Mouse (Mus musculus) liver, embryonic 14.5 days (tissue): ENCODE measurements around the gene Pnpla2. TPM values are rescaled to one million over a fixed set of nuclear protein-coding genes. Genes with fewer than 3 reads are reported as not detected.

Experiments used
- ATAC-seq: fragments of 200-750 bp; cut with Nextera tagmentation; 2 replicates; pipeline ENCODE4 v1.8.0; 2017; ENCODE audit warnings: moderate number of reproducible peaks, mild to moderate bottlenecking, moderate library complexity; ENCODE audit not compliant: insufficient read depth
- DNase-seq, 3 experiments: peaks; one replicate each; pipeline ENCODE4 v3.0.0-alpha.2; 2012 to 2013; ENCODE audit warnings: low read depth in 3 of 3, low spot score in 3 of 3
- H3K27ac ChIP-seq: fragments of 300-500 bp; sonication (generic); 2 replicates; pipeline ENCODE4 v1.5.1; 2014; ENCODE audit warnings: moderate library complexity, mild to moderate bottlenecking, control low read depth, inconsistent platforms
- H3K27me3 ChIP-seq: fragments of 300-500 bp; sonication (generic); 2 replicates; pipeline ENCODE4 v1.6.1; 2014; ENCODE audit warnings: mild to moderate bottlenecking, low read length, moderate library complexity; ENCODE audit not compliant: control insufficient read depth, insufficient read depth
- H3K36me3 ChIP-seq: fragments of 300-500 bp; sonication (generic); replicated peaks from 2 replicates; pipeline ENCODE4 v1.6.1; 2014; ENCODE audit warnings: low read depth; ENCODE audit not compliant: control insufficient read depth, insufficient read depth
- H3K4me1 ChIP-seq, 2 experiments: fragments of 200-500 bp in 1 of 2; fragments of 300-500 bp in 1 of 2; sonication (generic) in 1 of 2; replicated peaks; 2 replicates each; pipeline ENCODE4 v1.6.1; 2012 to 2014; ENCODE audit warnings: antibody characterized with exemption in 1 of 2, inconsistent platforms in 1 of 2, low read length in 1 of 2; ENCODE audit not compliant: control insufficient read depth in 2 of 2, insufficient read depth in 2 of 2
- H3K4me2 ChIP-seq: fragments of 300-500 bp; sonication (generic); 2 replicates; pipeline ENCODE4 v1.6.1; 2014; ENCODE audit warnings: low read depth, mild to moderate bottlenecking, control low read depth, moderate library complexity
- H3K4me3 ChIP-seq, 2 experiments: fragments of 200-500 bp in 1 of 2; fragments of 300-500 bp in 1 of 2; sonication (generic) in 1 of 2; 2 replicates each; pipeline ENCODE4 v1.5.1; 2012 to 2014; ENCODE audit warnings: low read depth in 2 of 2, low read length in 2 of 2, mild to moderate bottlenecking in 2 of 2, control low read depth in 1 of 2, inconsistent platforms in 1 of 2, moderate library complexity in 1 of 2; ENCODE audit not compliant: insufficient read depth in 1 of 2
- H3K9ac ChIP-seq: fragments of 300-500 bp; sonication (generic); replicated peaks from 2 replicates; pipeline ENCODE4 v1.6.1; 2014; ENCODE audit warnings: mild to moderate bottlenecking, control low read depth, moderate library complexity
- H3K9me3 ChIP-seq: fragments of 300-500 bp; sonication (generic); 2 replicates; pipeline ENCODE4 v1.6.1; 2016; ENCODE audit warnings: low read length, mixed read lengths; ENCODE audit not compliant: control insufficient read depth
- CTCF ChIP-seq: IDR thresholded peaks from 2 replicates; pipeline ENCODE4 v1.5.1; 2016; ENCODE audit warnings: antibody characterized with exemption, low read depth, control low read depth
- EP300 ChIP-seq: IDR thresholded peaks from 2 replicates; pipeline ENCODE4 v1.6.1; 2016; ENCODE audit warnings: antibody characterized with exemption, low read depth
- WGBS: fragments of 180-500 bp; shearing (Covaris S2); extraction: QIAGEN DNeasy Blood & Tissue Kit; methylation state at CpG from one replicate; pipeline ENCODE4 v1.1.7; 2014; ENCODE audit not compliant: insufficient replicate concordance; 5-methylcytosine and 5-hydroxymethylcytosine counted together
- polyA plus RNA-seq, 2 experiments: library from polyadenylated mRNA; depleted of rRNA in 1 of 2; stranded (reverse) in 1 of 2; unstranded in 1 of 2; fragments of >200 nt; fragmentation: Nextera tagmentation in 1 of 2; extraction: Ambion mirVana in 1 of 2; gene quantifications; 2 replicates each; pipeline versions ENCODE4 v1.2.1 to v1.2.3; 2012 to 2014

Gene Pnpla2
- polyA plus RNA-seq, 2 experiments: 6.7 to 9.4 TPM

DNA sequence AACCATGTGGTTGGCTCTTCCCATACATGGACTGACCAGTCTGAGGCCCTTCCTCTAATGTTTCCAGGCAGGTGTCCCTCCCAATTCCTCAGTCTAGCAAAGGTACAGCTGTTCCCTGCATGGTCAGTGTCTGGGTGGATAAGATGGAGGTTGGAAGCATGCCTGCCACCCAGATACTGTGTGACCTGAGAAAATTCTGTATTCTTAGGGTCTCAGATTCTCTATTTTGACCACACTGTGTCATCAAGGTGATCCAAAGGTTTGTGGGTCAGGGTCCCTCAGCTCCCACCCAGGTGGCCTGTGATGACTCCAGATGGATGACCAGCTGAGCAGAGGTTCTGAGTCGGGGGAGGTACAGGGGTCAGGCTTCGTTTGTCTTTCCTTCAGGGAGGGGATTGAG lies 30.2 kb downstream of the Pnpla2 start:
- no peaks in the 10 kb centered on the region for H3K36me3 ChIP-seq
- no peak overlapping the region for H3K4me3 ChIP-seq
- H3K4me1 ChIP-seq: peaks cover 4 to 5% of the 10 kb centered on the region in 2 experiments
- H3K4me2 ChIP-seq: no peak overlapping the region
- H3K9ac ChIP-seq: no peak overlapping the region
- ATAC-seq (no peak), DNase-seq (no peak)
- H3K9me3 ChIP-seq: no peaks in the 10 kb centered on the region
- TF ChIP-seq CTCF (no peak), EP300 (no peak)
- no peak overlapping the region for H3K27ac ChIP-seq
- 63% methylated on average over 2 of the region's 2 CpGs for WGBS
- peaks cover 20% of the 10 kb centered on the region for H3K27me3 ChIP-seq

DNA sequence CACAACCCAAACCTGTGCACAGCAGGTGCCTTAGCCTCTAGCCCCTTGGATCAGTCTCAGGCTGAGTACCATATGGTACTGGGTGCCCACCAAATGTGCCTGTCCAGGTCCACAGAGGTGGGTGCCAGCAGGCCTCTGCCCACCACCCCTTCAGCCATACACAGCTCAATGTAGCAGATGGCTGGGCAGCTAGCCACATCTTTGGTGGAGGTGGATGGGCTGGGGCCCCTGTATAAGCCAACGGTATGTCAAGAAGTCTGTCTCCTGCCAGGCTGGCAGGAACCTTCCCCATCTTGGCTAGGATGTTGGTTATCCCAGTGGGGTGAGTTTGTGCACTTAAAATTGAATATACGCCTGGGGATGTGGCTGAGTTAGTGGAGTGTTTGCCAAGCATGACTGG lies 30.6 kb downstream of the Pnpla2 start:
- ATAC-seq: no peak
- TF ChIP-seq EP300: no peak
- no peak for TF ChIP-seq CTCF
- 65% methylated on average over 2 of the region's 2 CpGs for WGBS

DNA sequence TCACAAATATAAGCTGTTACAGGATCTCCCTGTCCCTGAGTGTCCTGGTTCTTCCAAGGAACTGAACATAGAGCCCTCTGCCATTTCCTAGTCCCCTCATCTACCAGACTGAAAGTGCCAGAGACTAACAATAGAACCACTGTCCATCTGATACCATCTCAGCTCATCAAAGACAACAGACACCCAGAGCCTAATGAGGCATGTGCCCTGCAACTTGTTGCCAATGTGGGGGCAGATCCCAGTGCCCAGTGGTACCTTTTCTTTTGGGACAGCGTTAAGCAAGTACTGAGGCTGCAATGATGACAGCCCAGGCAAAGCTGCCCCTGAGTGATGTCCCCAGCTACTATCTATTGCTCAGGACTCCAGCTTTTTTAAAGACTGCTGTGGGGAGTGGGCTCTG lies 31.2 kb downstream of the Pnpla2 start:
- 74% methylated on average over 1 of the region's 1 CpGs for WGBS
- H3K4me3 ChIP-seq: no peak overlapping the region
- H3K27ac ChIP-seq: no peak overlapping the region
- H3K9me3 ChIP-seq: no peaks in the 10 kb centered on the region
- no peak overlapping the region for H3K4me2 ChIP-seq
- H3K9ac ChIP-seq: no peak overlapping the region
- H3K4me1 ChIP-seq: peaks cover 0 to under 1% of the 10 kb centered on the region in 2 experiments; a peak in 2 of 4 replicates
- ATAC-seq (no peak), DNase-seq (no peak)
- TF ChIP-seq CTCF: no peak
- no peak for TF ChIP-seq EP300
- H3K36me3 ChIP-seq: no peaks in the 10 kb centered on the region
- peaks cover 17% of the 10 kb centered on the region for H3K27me3 ChIP-seq

More for the DNA sequence above, 30.6 kb downstream of the Pnpla2 start:
- Histone ChIP-seq H3K9me3 (no peaks in the 10 kb centered on the region), H3K27ac (no peak overlapping the region), H3K9ac (no peak overlapping the region), H3K4me3 (no peak overlapping the region), H3K27me3 (peaks cover 20% of the 10 kb centered on the region), H3K4me2 (no peak overlapping the region), H3K36me3 (no peaks in the 10 kb centered on the region), H3K4me1 (peaks cover 4 to 5% of the 10 kb centered on the region in 2 experiments)
- DNase-seq: no peak

DNA sequence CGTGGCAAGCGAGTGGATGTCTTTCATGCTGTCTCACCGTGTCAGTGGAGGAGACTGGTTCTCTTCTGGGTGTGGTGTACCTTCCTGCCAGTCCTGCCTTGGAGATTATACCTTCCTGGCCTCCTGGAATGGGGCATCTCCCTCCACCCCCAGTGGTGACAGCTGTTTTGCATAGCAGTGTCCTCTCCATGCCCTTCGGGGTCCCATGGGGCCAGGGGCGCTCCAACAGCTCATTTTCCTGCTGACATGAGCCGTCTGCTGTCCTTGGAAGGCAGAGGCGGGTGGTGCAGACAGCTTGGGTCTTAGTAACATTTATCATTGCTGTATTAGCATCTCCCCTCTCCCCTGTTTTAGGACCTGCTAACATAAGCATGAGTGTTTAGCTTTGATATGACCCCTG lies 32.1 kb downstream of the Pnpla2 start:
- no peaks in the 10 kb centered on the region for H3K9me3 ChIP-seq
- 0 out of 2 replicates have a peak, but pooled peaks cover 2% of the 10 kb centered on the region for H3K36me3 ChIP-seq
- 68% methylated on average over 7 of the region's 7 CpGs for WGBS
- no peaks in the 10 kb centered on the region; a peak in 1 of 4 replicates for H3K4me1 ChIP-seq
- no peak for TF ChIP-seq CTCF
- no peak for TF ChIP-seq EP300
- H3K27me3 ChIP-seq: peaks cover 8% of the 10 kb centered on the region
- DNase-seq (no peak), ATAC-seq (no peak)
- H3K9ac ChIP-seq: no peak overlapping the region
- no peak overlapping the region for H3K27ac ChIP-seq
- no peak overlapping the region for H3K4me2 ChIP-seq
- no peak overlapping the region for H3K4me3 ChIP-seq

DNA sequence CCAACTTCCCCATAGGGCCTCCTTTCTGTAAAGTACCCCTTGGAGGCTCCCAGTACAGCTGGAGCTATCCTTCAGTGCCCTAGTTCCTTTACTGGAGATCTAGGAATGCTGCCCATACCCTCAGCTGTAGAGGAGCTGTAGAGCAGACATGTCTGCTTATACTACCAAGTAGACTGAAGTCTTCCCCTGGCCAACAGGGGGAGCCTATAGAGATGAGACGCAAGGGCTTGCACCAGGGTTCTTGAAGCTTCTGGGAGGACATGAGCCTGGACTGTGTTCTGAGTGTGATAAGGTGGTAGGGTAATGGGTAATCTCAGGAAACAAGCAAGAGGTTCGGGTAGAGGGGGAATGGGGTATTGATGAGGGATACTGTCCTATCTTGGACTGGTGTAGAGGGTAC lies 36.2 kb downstream of the Pnpla2 start:
- Histone ChIP-seq H3K9me3 (no peaks in the 10 kb centered on the region), H3K27me3 (no peaks in the 10 kb centered on the region), H3K9ac (no peak overlapping the region), H3K4me3 (no peak overlapping the region), H3K4me2 (no peak overlapping the region), H3K4me1 (no peaks in the 10 kb centered on the region; a peak in 1 of 4 replicates), H3K36me3 (0 out of 2 replicates have a peak, but pooled peaks cover 8% of the 10 kb centered on the region), H3K27ac (no peak overlapping the region)
- WGBS: 33% methylated on average over 2 of the region's 2 CpGs
- DNase-seq (peak in 1 of 3 experiments; percentile 53), ATAC-seq (peak; percentile 68)
- TF ChIP-seq CTCF (peak; percentile 83), EP300 (no peak)
